Mouse (Mus musculus) lung, postnatal 0 days (tissue): ENCODE measurements around the gene Cldn3.

Experiments
- CTCF ChIP-seq: IDR thresholded peaks from 2 replicates; pipeline ENCODE4 v1.5.1; 2016; ENCODE audit warnings: antibody characterized with exemption, mild to moderate bottlenecking
- EP300 ChIP-seq: IDR thresholded peaks from 2 replicates; pipeline ENCODE4 v1.6.1; 2016; ENCODE audit warnings: antibody characterized with exemption, mild to moderate bottlenecking, control low read depth

GRCm38 (mm10) chr5:134965852-134966821, 19.9 kb upstream of the Cldn3 start:
- TF ChIP-seq CTCF (peak; percentile 50), EP300 (peak; percentile 49; the same call in 1 of the 2 replicates)
